ENCODE assay signal across 19 mouse cellular contexts in the genomic region with DNA sequence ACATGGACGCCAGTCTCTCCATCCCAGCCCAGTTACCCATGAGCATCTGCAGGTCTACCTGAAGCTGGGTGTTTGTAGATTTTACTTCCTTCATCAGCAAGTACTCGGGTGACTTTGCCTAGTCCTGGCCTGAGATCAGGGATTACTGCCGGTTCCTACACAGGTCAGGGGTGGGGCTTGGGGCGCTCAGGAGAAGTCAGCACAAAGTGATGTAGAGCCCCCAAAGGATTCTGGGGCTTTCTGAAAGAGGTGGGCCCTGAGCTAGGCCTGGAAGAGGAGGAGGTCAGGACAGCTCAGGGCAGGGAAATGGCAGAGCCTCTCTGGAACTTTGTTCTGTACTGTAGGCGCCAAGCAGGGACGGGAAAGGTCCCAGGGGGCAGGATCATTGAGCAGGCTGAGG. TPM values are rescaled to one million over a fixed set of nuclear protein-coding genes. Genes with fewer than 3 reads are reported as not detected.
DNase-seq lines count a peak whose midpoint lies in the region; ATAC-seq and TF ChIP-seq lines count a peak whose summit lies in the region.
"Had no signal": no experiment of that assay in that cellular context is flagged by ENCODE, and none has a peak within 500 bp of the region (broad histone marks: within the 10 kb centered on the region; RNA-seq: fewer than 3 reads in every experiment).

No protein-coding gene starts in this region.

- no peak for TF ChIP-seq POLR2A in myocyte (IDR thresholded peaks at IDR 0.05; ENCODE audit: insufficient read length, low read depth)

- TF ChIP-seq CTCF in liver, postnatal 0 days (IDR thresholded peaks at IDR 0.05; ENCODE audit: low read depth), result no peak
- TF ChIP-seq CTCF in intestine, postnatal 0 days (IDR thresholded peaks at IDR 0.05; ENCODE audit: low read depth), result no peak

- H3K4me2 ChIP-seq in liver, embryonic 12.5 days, result 0 out of 2 replicates have a peak overlapping the region, but pooled peaks have one; percentile 4
- H3K4me2 ChIP-seq in liver, postnatal 0 days (ENCODE audit: low read depth, low read length), result no peak overlapping the region
- H3K4me2 ChIP-seq in myocyte (ENCODE audit: low read depth), result peak overlapping the region; percentile 68
- H3K4me2 ChIP-seq in intestine, postnatal 0 days (replicated peaks; ENCODE audit: low read depth), result no peak overlapping the region
- H3K4me2 ChIP-seq: lung, embryonic 15.5 days had no signal

- no peaks in the 10 kb centered on the region for H3K27me3 ChIP-seq in heart, embryonic 10.5 days (ENCODE audit: insufficient read depth, poor library complexity, severe bottlenecking)
- H3K27me3 ChIP-seq in liver, embryonic 12.5 days (replicated peaks), result peaks cover 45% of the 10 kb centered on the region
- H3K27me3 ChIP-seq in liver, postnatal 0 days (ENCODE audit: insufficient read depth, low read length), result no peaks in the 10 kb centered on the region
- peaks cover 15% of the 10 kb centered on the region for H3K27me3 ChIP-seq in myocyte (ENCODE audit: control insufficient read depth, insufficient read depth, insufficient read length)
- no peaks in the 10 kb centered on the region for H3K27me3 ChIP-seq in intestine, postnatal 0 days (replicated peaks; ENCODE audit: control insufficient read depth, insufficient read depth, low read length)
- H3K27me3 ChIP-seq: lung, embryonic 15.5 days had no signal

- H3ac ChIP-seq in myocyte (ENCODE audit: control insufficient read depth, insufficient read length), result no peak overlapping the region

- H3K4me3 ChIP-seq in heart, embryonic 10.5 days, result peak overlapping the region; percentile 12; the same call in 1 of the 2 replicates
- no peak overlapping the region for H3K4me3 ChIP-seq in liver, embryonic 12.5 days
- H3K4me3 ChIP-seq in liver, postnatal 0 days (ENCODE audit: low read depth, low read length), result no peak overlapping the region
- H3K4me3 ChIP-seq in myocyte, result peak overlapping the region; percentile 23
- H3K4me3 ChIP-seq in intestine, postnatal 0 days (ENCODE audit: low read depth, low read length), result no peak overlapping the region
- H3K4me3 ChIP-seq: erythroblast, embryonic 14.5 days; lung, embryonic 15.5 days had no signal

- intact Hi-C loops in heart, postnatal 14 days (cut with DNase I), result no loop called here

- peak; percentile 42 for DNase-seq in adrenal gland, postnatal 10 days
- no peak for DNase-seq in adrenal gland, adult 8-10 months
- no peak for DNase-seq in heart, embryonic 10.5 days (ENCODE audit: low spot score)
- no peak for DNase-seq in heart, postnatal 14 days
- DNase-seq in liver, postnatal 0 days, result no peak
- DNase-seq: left cerebral cortex, postnatal 4 days; right cerebral cortex, postnatal 25 days; thymus, postnatal 36 days had no signal

- peaks cover 54% of the 10 kb centered on the region for H3K4me1 ChIP-seq in heart, embryonic 10.5 days
- H3K4me1 ChIP-seq in liver, embryonic 12.5 days, result peaks cover 51% of the 10 kb centered on the region
- H3K4me1 ChIP-seq in liver, postnatal 0 days (ENCODE audit: insufficient read depth), result peaks cover 12% of the 10 kb centered on the region
- H3K4me1 ChIP-seq in intestine, postnatal 0 days (replicated peaks; ENCODE audit: control insufficient read depth, insufficient read depth, low read length), result no peaks in the 10 kb centered on the region; the same call in 1 of the 2 replicates

- WGBS in heart, embryonic 10.5 days, result 51% methylated on average over 6 of the region's 6 CpGs
- 50% methylated on average over 6 of the region's 6 CpGs for WGBS in liver, embryonic 12.5 days (ENCODE audit: insufficient replicate concordance)
- WGBS in liver, postnatal 0 days (ENCODE audit: insufficient replicate concordance), result 64% methylated on average over 6 of the region's 6 CpGs
- 41% methylated on average over 6 of the region's 6 CpGs for WGBS in intestine, postnatal 0 days

- ATAC-seq in liver, embryonic 12.5 days, result no peak
- ATAC-seq in liver, postnatal 0 days, result no peak
- no peak for ATAC-seq in intestine, postnatal 0 days

- no peak overlapping the region for H3K9ac ChIP-seq in liver, embryonic 12.5 days
- H3K9ac ChIP-seq in liver, postnatal 0 days (replicated peaks), result no peak overlapping the region
- H3K9ac ChIP-seq in intestine, postnatal 0 days (ENCODE audit: low read depth, low read length), result no peak overlapping the region
- H3K9ac ChIP-seq: lung, embryonic 15.5 days had no signal

- H3K9me3 ChIP-seq in heart, embryonic 10.5 days, result no peaks in the 10 kb centered on the region
- no peaks in the 10 kb centered on the region for H3K9me3 ChIP-seq in liver, embryonic 12.5 days (replicated peaks)
- no peaks in the 10 kb centered on the region for H3K9me3 ChIP-seq in liver, postnatal 0 days (ENCODE audit: low read length)
- no peaks in the 10 kb centered on the region for H3K9me3 ChIP-seq in intestine, postnatal 0 days (ENCODE audit: control insufficient read depth)
- H3K9me3 ChIP-seq: lung, embryonic 15.5 days had no signal

- TF ChIP-seq EP300 in liver, postnatal 0 days (IDR thresholded peaks at IDR 0.05; ENCODE audit: low read depth), result no peak

- no peaks in the 10 kb centered on the region for H3K36me3 ChIP-seq in heart, embryonic 10.5 days
- H3K36me3 ChIP-seq in liver, embryonic 12.5 days, result no peaks in the 10 kb centered on the region
- no peaks in the 10 kb centered on the region for H3K36me3 ChIP-seq in liver, postnatal 0 days (replicated peaks; ENCODE audit: insufficient read depth, low read length)
- no peaks in the 10 kb centered on the region for H3K36me3 ChIP-seq in myocyte (ENCODE audit: control insufficient read depth, insufficient read depth)
- H3K36me3 ChIP-seq in intestine, postnatal 0 days (ENCODE audit: control insufficient read depth, insufficient read depth), result no peaks in the 10 kb centered on the region
- H3K36me3 ChIP-seq: lung, embryonic 15.5 days had no signal

- no peaks in the 10 kb centered on the region for H3K79me2 ChIP-seq in myocyte (ENCODE audit: control insufficient read depth, insufficient read depth)

- H3K27ac ChIP-seq in heart, embryonic 10.5 days, result peak overlapping the region; percentile 80
- 0 out of 2 replicates have a peak overlapping the region, but pooled peaks have one; percentile 43 for H3K27ac ChIP-seq in liver, embryonic 12.5 days
- no peak overlapping the region for H3K27ac ChIP-seq in liver, postnatal 0 days (ENCODE audit: low read depth)
- H3K27ac ChIP-seq in intestine, postnatal 0 days (ENCODE audit: low read depth, low read length), result no peak overlapping the region
- H3K27ac ChIP-seq: lung, embryonic 15.5 days had no signal

RNA-seq across cellular contexts. Expression of a gene that starts 1.2 kb away (rescaled TPM):
- total RNA-seq in adrenal gland, postnatal 10 days (2021), result 10 to 100 TPM in 1 of 2 experiments, 1 to 10 TPM in 1; 5.9 to 30.8 TPM
- total RNA-seq in adrenal gland, adult 8-10 months (2022), result not detected
- 8.1 and 18.4 TPM in 2 replicates for polyA plus RNA-seq in heart, embryonic 10.5 days (2016; fragmentation: Nextera tagmentation; extraction: Ambion mirVana)
- 100 to 1,000 TPM; 131 to 158 TPM for total RNA-seq in heart, postnatal 14 days (2021)
- polyA plus RNA-seq in liver, embryonic 12.5 days (2016; fragmentation: Nextera tagmentation; extraction: Ambion mirVana), result 0.12 and 0.42 TPM in 2 replicates
- 0.22 and 4.0 TPM in 2 replicates for polyA plus RNA-seq in liver, postnatal 0 days (2015; fragmentation: Nextera tagmentation; extraction: Ambion mirVana)
- 44.4 TPM for polyA plus RNA-seq in myocyte (2012; fragmentation: generic; extraction: Trizol)
- 0.13 TPM in 1 of 2 replicates, not detected in the other for polyA plus RNA-seq in intestine, postnatal 0 days (2015; fragmentation: Nextera tagmentation; extraction: Ambion mirVana)
- total RNA-seq: adrenal gland, postnatal 36 days; layer of hippocampus, postnatal 25 days; left cerebral cortex, postnatal 4 days; megakaryocyte progenitor cell, adult 5-6 weeks had no signal
- polyA plus RNA-seq: erythroblast, embryonic 14.5 days had no signal

RNA-seq across cellular contexts. Expression of a gene that starts 6.6 kb away (rescaled TPM):
- total RNA-seq in adrenal gland, postnatal 10 days (2021), result 1 to 10 TPM in 1 of 2 experiments, under 1 TPM in 1; 0.51 to 1.4 TPM
- under 1 TPM in 1 of 4 experiments, not detected in 3; 0.38 TPM for total RNA-seq in adrenal gland, adult 8-10 months (2022)
- 3.8 and 4.2 TPM in 2 replicates for polyA plus RNA-seq in heart, embryonic 10.5 days (2016; fragmentation: Nextera tagmentation; extraction: Ambion mirVana)
- 1 to 10 TPM; 4.3 to 5.4 TPM for total RNA-seq in heart, postnatal 14 days (2021)
- 0.18 and 0.36 TPM in 2 replicates for polyA plus RNA-seq in liver, embryonic 12.5 days (2016; fragmentation: Nextera tagmentation; extraction: Ambion mirVana)
- polyA plus RNA-seq in liver, postnatal 0 days (2015; fragmentation: Nextera tagmentation; extraction: Ambion mirVana), result 0.13 and 0.30 TPM in 2 replicates
- polyA plus RNA-seq in myocyte (2012; fragmentation: generic; extraction: Trizol), result 6.9 TPM
- 0.09 and 0.20 TPM in 2 replicates for polyA plus RNA-seq in intestine, postnatal 0 days (2015; fragmentation: Nextera tagmentation; extraction: Ambion mirVana)
- total RNA-seq: adrenal gland, postnatal 36 days; layer of hippocampus, postnatal 25 days; left cerebral cortex, postnatal 4 days had no signal
- polyA plus RNA-seq: erythroblast, embryonic 14.5 days had no signal

RNA-seq across cellular contexts. Expression of a gene that starts 13.9 kb away (rescaled TPM):
- total RNA-seq in adrenal gland, postnatal 10 days (2021), result not detected
- under 1 TPM in 1 of 4 experiments, not detected in 3; 0.28 TPM for total RNA-seq in adrenal gland, adult 8-10 months (2022)
- 0.06 TPM in 2 replicates for polyA plus RNA-seq in heart, embryonic 10.5 days (2016; fragmentation: Nextera tagmentation; extraction: Ambion mirVana)
- total RNA-seq in heart, postnatal 14 days (2021), result not detected
- polyA plus RNA-seq in liver, embryonic 12.5 days (2016; fragmentation: Nextera tagmentation; extraction: Ambion mirVana), result not detected in 2 replicates
- not detected in 2 replicates for polyA plus RNA-seq in liver, postnatal 0 days (2015; fragmentation: Nextera tagmentation; extraction: Ambion mirVana)
- 0.04 TPM for polyA plus RNA-seq in myocyte (2012; fragmentation: generic; extraction: Trizol)
- not detected in 2 replicates for polyA plus RNA-seq in intestine, postnatal 0 days (2015; fragmentation: Nextera tagmentation; extraction: Ambion mirVana)
- total RNA-seq: adrenal gland, postnatal 36 days; left cerebral cortex, postnatal 4 days; megakaryocyte progenitor cell, adult 5-6 weeks had no signal
- polyA plus RNA-seq: erythroblast, embryonic 14.5 days; intestine, embryonic 14.5 days; midbrain, embryonic 14.5 days had no signal

RNA-seq across cellular contexts. Expression of a gene that starts 19.8 kb away (rescaled TPM):
- total RNA-seq in adrenal gland, postnatal 10 days (2021), result under 1 TPM in 1 of 2 experiments, not detected in 1; 0.88 TPM
- total RNA-seq in adrenal gland, adult 8-10 months (2022), result under 1 TPM in 1 of 4 experiments, not detected in 3; 0.22 TPM
- polyA plus RNA-seq in heart, embryonic 10.5 days (2016; fragmentation: Nextera tagmentation; extraction: Ambion mirVana), result not detected in 2 replicates
- total RNA-seq in heart, postnatal 14 days (2021), result under 1 TPM; 0.63 to 0.69 TPM
- not detected in 2 replicates for polyA plus RNA-seq in liver, embryonic 12.5 days (2016; fragmentation: Nextera tagmentation; extraction: Ambion mirVana)
- polyA plus RNA-seq in liver, postnatal 0 days (2015; fragmentation: Nextera tagmentation; extraction: Ambion mirVana), result not detected in 2 replicates
- polyA plus RNA-seq in myocyte (2012; fragmentation: generic; extraction: Trizol), result not detected
- 0.05 TPM in 1 of 2 replicates, not detected in the other for polyA plus RNA-seq in intestine, postnatal 0 days (2015; fragmentation: Nextera tagmentation; extraction: Ambion mirVana)
- total RNA-seq: megakaryocyte progenitor cell, adult 5-6 weeks had no signal
- polyA plus RNA-seq: gonadal fat pad, adult 2 months; intestine, embryonic 14.5 days; lung, embryonic 15.5 days had no signal

RNA-seq across cellular contexts. Expression of a gene that starts 37.2 kb away (rescaled TPM):
- 1 to 10 TPM in 1 of 2 experiments, under 1 TPM in 1; 0.93 to 1.3 TPM for total RNA-seq in adrenal gland, postnatal 10 days (2021)
- 1 to 10 TPM; 1.1 to 3.5 (median 1.5) TPM for total RNA-seq in adrenal gland, adult 8-10 months (2022)
- polyA plus RNA-seq in heart, embryonic 10.5 days (2016; fragmentation: Nextera tagmentation; extraction: Ambion mirVana), result 1.5 and 1.7 TPM in 2 replicates
- under 1 TPM; 0.61 to 0.84 TPM for total RNA-seq in heart, postnatal 14 days (2021)
- polyA plus RNA-seq in liver, embryonic 12.5 days (2016; fragmentation: Nextera tagmentation; extraction: Ambion mirVana), result 0.33 and 0.41 TPM in 2 replicates
- 0.15 and 0.20 TPM in 2 replicates for polyA plus RNA-seq in liver, postnatal 0 days (2015; fragmentation: Nextera tagmentation; extraction: Ambion mirVana)
- 0.12 TPM for polyA plus RNA-seq in myocyte (2012; fragmentation: generic; extraction: Trizol)
- 0.16 TPM in 1 of 2 replicates, not detected in the other for polyA plus RNA-seq in intestine, postnatal 0 days (2015; fragmentation: Nextera tagmentation; extraction: Ambion mirVana)
- polyA plus RNA-seq: erythroblast, embryonic 14.5 days had no signal

Comparison
In these comparisons a context has a peak if more than half of its experiments do, and no peak if none do; other contexts are left out.
1. H3K27ac ChIP-seq: peak in heart, embryonic 10.5 days (single experiment) and liver, embryonic 12.5 days (single experiment); none in liver, postnatal 0 days (single experiment) and intestine, postnatal 0 days (single experiment).
2. H3K4me2 ChIP-seq: peak in liver, embryonic 12.5 days (single experiment) and myocyte (single experiment); none in liver, postnatal 0 days (single experiment) and intestine, postnatal 0 days (single experiment).
3. H3K4me3 ChIP-seq: peak in heart, embryonic 10.5 days (single experiment) and myocyte (single experiment); none in liver, embryonic 12.5 days (single experiment), liver, postnatal 0 days (single experiment) and intestine, postnatal 0 days (single experiment).